Mouse (Mus musculus) C2C12 (cell line): ENCODE measurements around the gene Gmds.

Experiments used
- CTCF ChIP-seq: IDR thresholded peaks from one replicate; pipeline ENCODE4 v1.5.1; 2011; ENCODE audit not compliant: control insufficient read depth, insufficient read depth, insufficient read length
- MAX ChIP-seq: IDR thresholded peaks from one replicate; pipeline ENCODE4 v1.6.1; 2011; ENCODE audit warnings: mild to moderate bottlenecking, control low read depth
- MYOD1 ChIP-seq: IDR thresholded peaks from one replicate; pipeline ENCODE4 v1.6.1; 2011; ENCODE audit warnings: low read depth; ENCODE audit not compliant: control insufficient read depth, insufficient read length
- MYOG ChIP-seq: IDR thresholded peaks from one replicate; pipeline ENCODE4 v1.6.1; 2011; ENCODE audit not compliant: control insufficient read depth, insufficient read length; ENCODE audit errors: extremely low read depth
- USF1 ChIP-seq: IDR thresholded peaks from one replicate; pipeline ENCODE4 v1.6.1; 2011; ENCODE audit warnings: low read depth, mild to moderate bottlenecking, control low read depth, moderate library complexity

- TF ChIP-seq CTCF (no peak), MYOG (no peak), MAX (no peak), MYOD1 (no peak), USF1 (no peak)
Observed at GRCm38 (mm10) chr13:31911956-31912355, 426.6 kb downstream of the Gmds start.
